Mouse (Mus musculus) kidney, embryonic 14.5 days (tissue): Measurements from ENCODE around the gene Tspan33. TPM values are rescaled to one million over a fixed set of nuclear protein-coding genes. Genes with fewer than 3 reads are reported as not detected.

Source experiments
- ATAC-seq: fragments of 200-750 bp; cut with Nextera tagmentation; 2 replicates; pipeline ENCODE4 v1.8.0; 2017; ENCODE audit warnings: moderate number of reproducible peaks, mild to moderate bottlenecking, moderate TSS enrichment, moderate library complexity; ENCODE audit not compliant: low FRiP score, low TSS enrichment
- H3K27ac ChIP-seq: fragments of 300-500 bp; sonication (generic); 2 replicates; pipeline ENCODE4 v1.5.1; 2014; ENCODE audit warnings: low read depth, mild to moderate bottlenecking, low read length, moderate library complexity, mixed read lengths
- H3K27me3 ChIP-seq: fragments of 300-500 bp; sonication (generic); 2 replicates; pipeline ENCODE4 v1.6.1; 2014; ENCODE audit warnings: mild to moderate bottlenecking, low read length; ENCODE audit not compliant: control insufficient read depth, insufficient read depth
- H3K36me3 ChIP-seq: fragments of 300-500 bp; sonication (generic); 2 replicates; pipeline ENCODE4 v1.6.1; 2014; ENCODE audit warnings: low read length, mixed read lengths; ENCODE audit not compliant: control insufficient read depth, insufficient read depth
- H3K4me1 ChIP-seq: fragments of 300-500 bp; sonication (generic); 2 replicates; pipeline ENCODE4 v1.6.1; 2014; ENCODE audit warnings: low read length, mixed read lengths; ENCODE audit not compliant: control insufficient read depth, insufficient read depth
- H3K4me2 ChIP-seq: fragments of 300-500 bp; sonication (generic); replicated peaks from 2 replicates; pipeline ENCODE4 v1.6.1; 2014; ENCODE audit warnings: low read depth, mild to moderate bottlenecking, low read length
- H3K4me3 ChIP-seq: fragments of 300-500 bp; sonication (generic); 2 replicates; pipeline ENCODE4 v1.5.1; 2014; ENCODE audit warnings: mild to moderate bottlenecking, low read length
- H3K9ac ChIP-seq: fragments of 300-500 bp; sonication (generic); 2 replicates; pipeline ENCODE4 v1.6.1; 2014; ENCODE audit warnings: low read depth, mild to moderate bottlenecking, low read length, moderate library complexity
- H3K9me3 ChIP-seq: fragments of 300-500 bp; sonication (generic); 2 replicates; pipeline ENCODE4 v1.6.1; 2016; ENCODE audit warnings: low read length; ENCODE audit not compliant: control insufficient read depth
- WGBS: fragments of 180-500 bp; shearing (Covaris S2); extraction: QIAGEN DNeasy Blood & Tissue Kit; methylation state at CpG from one replicate; pipeline ENCODE4 v1.1.7; 2014; 5-methylcytosine and 5-hydroxymethylcytosine counted together
- polyA plus RNA-seq: library from polyadenylated mRNA; unstranded; fragments of >200 nt; fragmentation: Nextera tagmentation; extraction: Ambion mirVana; gene quantifications from 2 replicates; pipeline ENCODE4 v1.2.1, GENCODE M21; 2014

Tspan33 gene
- polyA plus RNA-seq, 1 experiment from 2014 or later = 10.2 TPM

GRCm38 (mm10) chr6:29704143-29704542 lies 10.1 kb downstream of the Tspan33 start:
- H3K27me3 ChIP-seq = no peaks in the 10 kb centered on the region
- H3K9me3 ChIP-seq = no peaks in the 10 kb centered on the region
- WGBS = 85% methylated on average over 5 of the region's 5 CpGs
- H3K4me3 ChIP-seq = no peak overlapping the region
- no peak overlapping the region for H3K9ac ChIP-seq
- H3K4me2 ChIP-seq = no peak overlapping the region
- H3K36me3 ChIP-seq = no peaks in the 10 kb centered on the region
- H3K4me1 ChIP-seq = no peaks in the 10 kb centered on the region
- ATAC-seq = no peak
- H3K27ac ChIP-seq = no peak overlapping the region

DNA sequence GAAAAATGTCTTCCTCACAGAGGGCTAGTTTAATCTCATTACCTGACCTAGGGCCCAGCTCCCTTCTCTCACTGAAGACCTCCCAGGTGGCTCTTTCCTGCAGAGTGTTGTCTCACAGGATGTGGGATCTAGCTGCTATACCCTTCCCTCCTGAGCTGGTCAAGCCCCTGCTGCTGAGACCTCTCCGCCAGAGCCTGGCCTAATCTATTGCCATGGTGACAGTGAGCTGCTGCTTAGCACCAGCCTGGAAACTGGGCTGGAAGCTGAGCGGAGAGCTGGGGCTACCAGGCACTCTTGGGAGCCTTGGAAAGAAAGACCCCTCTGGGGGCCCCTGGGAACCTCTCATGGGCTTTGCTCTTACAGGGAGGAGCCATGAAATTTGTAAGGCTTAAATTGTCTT lies 13.9 kb downstream of the Tspan33 start:
- Histone ChIP-seq H3K4me3 (no peak overlapping the region), H3K9me3 (no peaks in the 10 kb centered on the region), H3K4me1 (no peaks in the 10 kb centered on the region), H3K36me3 (no peaks in the 10 kb centered on the region), H3K27ac (no peak overlapping the region), H3K27me3 (no peaks in the 10 kb centered on the region), H3K9ac (no peak overlapping the region), H3K4me2 (no peak overlapping the region)
- ATAC-seq = no peak
- WGBS = 26% methylated on average over 2 of the region's 2 CpGs

DNA sequence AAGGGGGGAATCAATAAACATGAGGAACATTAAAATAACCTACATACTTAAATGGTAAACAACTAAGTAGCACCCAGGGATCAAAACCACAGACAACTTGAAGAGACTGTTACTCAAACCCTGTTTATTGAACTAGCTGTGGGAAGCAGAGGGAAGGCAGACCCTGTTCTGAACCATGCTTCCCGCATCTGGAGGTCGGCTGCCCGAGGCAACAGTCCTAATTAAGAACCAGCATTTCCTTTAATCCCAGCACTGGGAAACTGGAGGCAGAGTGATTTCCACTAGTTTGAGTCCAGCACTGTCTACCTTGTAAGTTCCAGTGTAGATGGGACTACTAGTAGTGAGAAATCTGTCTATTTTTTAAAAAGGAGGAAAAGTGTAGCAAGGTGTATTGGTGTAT lies 17.3 kb downstream of the Tspan33 start:
- Histone ChIP-seq H3K4me3 (no peak overlapping the region), H3K9ac (no peak overlapping the region), H3K27me3 (no peaks in the 10 kb centered on the region), H3K4me1 (no peaks in the 10 kb centered on the region), H3K27ac (no peak overlapping the region), H3K9me3 (no peaks in the 10 kb centered on the region), H3K36me3 (no peaks in the 10 kb centered on the region), H3K4me2 (no peak overlapping the region)
- ATAC-seq = no peak
- 50% methylated on average over 3 of the region's 3 CpGs for WGBS

DNA sequence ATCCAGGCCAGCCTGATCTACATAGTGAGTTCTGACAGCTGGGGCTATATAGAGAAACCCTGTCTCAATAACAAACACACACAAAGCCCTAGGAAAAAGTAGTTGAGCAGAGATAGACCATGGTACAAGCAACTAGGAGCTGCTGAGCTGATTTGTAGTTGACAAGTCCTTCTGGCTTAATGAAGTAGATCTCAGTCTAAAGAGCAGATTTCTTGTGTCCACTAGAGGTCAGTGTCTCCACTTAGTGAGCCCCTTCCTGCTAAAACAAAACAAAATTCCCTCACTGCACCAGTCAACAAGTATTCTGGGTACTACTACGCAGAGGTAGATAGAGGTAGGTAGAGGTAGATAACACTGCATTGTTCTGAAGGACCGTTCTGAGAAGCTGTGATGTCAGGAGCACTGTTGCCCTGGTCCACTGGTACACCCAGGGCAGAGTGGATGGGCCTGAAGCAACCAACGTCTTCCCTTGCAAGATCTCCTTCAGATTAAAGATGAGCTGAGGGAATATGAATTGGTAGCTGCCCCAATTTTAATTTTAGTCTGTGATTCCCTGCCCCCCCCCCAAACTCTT lies 18.1 kb downstream of the Tspan33 start:
- no peak overlapping the region for H3K27ac ChIP-seq
- no peak for ATAC-seq

DNA sequence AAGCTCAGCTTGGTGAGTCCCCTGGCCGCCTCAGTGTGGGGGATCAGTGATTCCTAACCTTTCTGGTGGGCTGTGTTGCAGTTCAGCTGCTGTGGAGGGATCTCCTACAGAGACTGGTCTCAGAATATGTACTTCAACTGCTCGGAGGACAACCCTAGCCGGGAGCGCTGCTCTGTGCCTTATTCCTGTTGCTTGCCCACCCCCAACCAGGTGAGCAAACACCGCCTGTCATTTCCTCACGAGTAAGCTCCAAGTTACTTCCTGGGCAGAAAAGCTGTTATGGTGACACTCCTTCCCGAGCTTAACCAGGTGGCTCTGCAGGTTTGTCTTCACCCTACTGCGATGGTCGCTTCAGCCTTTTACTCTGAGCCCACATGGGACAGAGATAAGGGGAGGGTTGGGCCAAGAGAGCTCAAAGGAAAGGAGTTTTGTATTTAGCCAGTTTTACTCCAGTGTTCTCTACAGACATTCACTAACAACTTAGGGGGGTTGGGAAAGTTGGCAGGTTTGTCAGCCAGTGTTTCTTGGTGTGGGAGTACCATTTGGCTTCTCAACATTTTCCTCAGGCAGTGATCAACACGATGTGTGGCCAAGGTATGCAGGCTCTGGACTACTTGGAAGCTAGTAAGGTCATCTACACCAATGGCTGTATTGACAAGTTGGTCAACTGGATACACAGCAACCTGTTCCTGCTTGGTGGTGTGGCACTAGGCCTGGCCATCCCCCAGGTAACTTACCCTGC lies 22.8 kb downstream of the Tspan33 start:
- Histone ChIP-seq H3K4me1 (peaks cover 14% of the 10 kb centered on the region), H3K4me3 (no peak overlapping the region), H3K9ac (no peak overlapping the region), H3K27ac (no peak overlapping the region), H3K9me3 (no peaks in the 10 kb centered on the region), H3K27me3 (no peaks in the 10 kb centered on the region), H3K36me3 (no peaks in the 10 kb centered on the region; the same call in 1 of the 2 replicates), H3K4me2 (no peak overlapping the region)
- 65% methylated on average over 10 of the region's 10 CpGs for WGBS
- no peak for ATAC-seq

More for the DNA sequence above, 18.1 kb downstream of the Tspan33 start:
- 47% methylated on average over 3 of the region's 3 CpGs for WGBS
- Histone ChIP-seq H3K9ac (no peak overlapping the region), H3K4me2 (no peak overlapping the region), H3K4me3 (no peak overlapping the region), H3K36me3 (no peaks in the 10 kb centered on the region; the same call in 1 of the 2 replicates), H3K4me1 (no peaks in the 10 kb centered on the region), H3K9me3 (no peaks in the 10 kb centered on the region), H3K27me3 (no peaks in the 10 kb centered on the region)

GRCm38 (mm10) chr6:29717541-29717940 lies 23.5 kb downstream of the Tspan33 start:
- no peaks in the 10 kb centered on the region for H3K27me3 ChIP-seq
- H3K27ac ChIP-seq = no peak overlapping the region
- H3K4me2 ChIP-seq = no peak overlapping the region; the same call in 1 of the 2 replicates
- H3K9me3 ChIP-seq = no peaks in the 10 kb centered on the region
- H3K4me3 ChIP-seq = no peak overlapping the region
- WGBS = 61% methylated on average over 10 of the region's 10 CpGs
- no peak overlapping the region for H3K9ac ChIP-seq
- no peaks in the 10 kb centered on the region; the same call in 1 of the 2 replicates for H3K36me3 ChIP-seq
- H3K4me1 ChIP-seq = peaks cover 14% of the 10 kb centered on the region
- ATAC-seq = no peak

DNA sequence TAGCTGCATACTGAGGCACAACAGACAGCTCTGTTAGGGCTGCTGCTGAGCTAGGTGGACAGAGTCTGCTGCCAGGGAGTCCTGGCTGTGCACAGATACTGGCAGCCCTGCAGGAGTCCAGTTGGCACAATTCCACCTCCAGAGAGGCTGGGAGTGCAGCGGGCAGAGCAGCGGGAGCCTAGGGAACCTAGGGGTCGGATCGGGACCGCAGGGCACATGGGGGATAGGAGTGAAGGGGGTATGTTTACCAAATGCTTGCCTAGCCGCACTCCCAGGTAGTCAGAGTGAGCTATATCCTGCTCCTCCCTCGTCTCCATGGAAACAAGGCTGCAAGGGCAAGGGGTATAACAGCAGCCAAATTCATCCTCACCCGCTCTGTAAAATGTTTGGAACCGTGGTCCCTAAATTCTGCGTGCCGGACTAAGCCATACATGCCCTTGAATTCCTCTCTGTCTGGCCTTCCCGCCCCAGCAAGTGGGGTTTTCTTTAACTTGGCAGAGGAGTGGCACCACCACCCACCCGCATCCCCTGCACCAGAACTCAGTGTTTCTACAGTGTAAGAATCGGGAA lies 24.0 kb downstream of the Tspan33 start:
- H3K9ac ChIP-seq = no peak overlapping the region
- H3K4me1 ChIP-seq = peaks cover 14% of the 10 kb centered on the region
- peak overlapping the region; percentile 30 for H3K4me2 ChIP-seq
- WGBS = 16% methylated on average over 14 of the region's 14 CpGs
- ATAC-seq = peak; percentile 72
- H3K27me3 ChIP-seq = no peaks in the 10 kb centered on the region
- H3K4me3 ChIP-seq = peak overlapping the region; percentile 6
- no peak overlapping the region for H3K27ac ChIP-seq
- no peaks in the 10 kb centered on the region; the same call in 1 of the 2 replicates for H3K36me3 ChIP-seq
- H3K9me3 ChIP-seq = no peaks in the 10 kb centered on the region

DNA sequence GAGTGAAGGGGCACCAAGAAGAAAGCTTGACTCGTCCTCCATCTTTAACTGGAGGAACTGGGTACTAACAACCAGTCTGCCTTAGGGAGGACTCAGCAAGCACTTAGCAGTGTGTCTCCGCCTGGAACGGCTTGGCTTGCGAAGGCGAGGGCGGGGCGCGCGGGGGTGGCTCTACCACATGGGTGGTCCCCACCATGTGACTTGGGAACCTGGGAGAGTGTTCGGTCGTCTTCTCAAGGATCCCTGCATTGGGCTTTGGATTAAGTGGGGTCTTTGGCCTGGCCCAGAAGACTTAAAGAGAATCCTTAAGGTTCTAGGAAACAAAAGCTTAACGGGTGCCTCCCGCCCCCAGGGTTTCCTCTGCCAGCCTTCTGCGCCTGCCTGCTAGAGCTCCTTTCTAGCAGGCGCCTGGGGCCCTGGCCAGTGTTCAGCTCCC lies 24.9 kb downstream of the Tspan33 start:
- H3K4me3 ChIP-seq = peak overlapping the region; percentile 36
- H3K27me3 ChIP-seq = no peaks in the 10 kb centered on the region
- 5% methylated on average over 15 of the region's 15 CpGs for WGBS
- peak overlapping the region; percentile 57 for H3K4me2 ChIP-seq
- H3K36me3 ChIP-seq = no peaks in the 10 kb centered on the region; the same call in 1 of the 2 replicates
- peak overlapping the region; percentile 54 for H3K9ac ChIP-seq
- H3K4me1 ChIP-seq = peaks cover 14% of the 10 kb centered on the region
- no peaks in the 10 kb centered on the region for H3K9me3 ChIP-seq
- ATAC-seq = peak; percentile 81
- no peak overlapping the region for H3K27ac ChIP-seq

- Histone ChIP-seq H3K27me3 (no peaks in the 10 kb centered on the region), H3K9ac (no peak overlapping the region), H3K9me3 (no peaks in the 10 kb centered on the region), H3K36me3 (no peaks in the 10 kb centered on the region; the same call in 1 of the 2 replicates), H3K4me2 (no peak overlapping the region), H3K27ac (no peak overlapping the region), H3K4me1 (peaks cover 14% of the 10 kb centered on the region), H3K4me3 (no peak overlapping the region)
- no peak for ATAC-seq
- WGBS = 75% methylated on average over 2 of the region's 2 CpGs
These were observed 27.9 kb downstream of the Tspan33 start for GRCm38 (mm10) chr6:29721890-29722289.
